Mouse (Mus musculus) bone marrow, adult 2 months (tissue): ENCODE results near the gene Snrnp35.

ENCODE experiments used
- CTCF ChIP-seq: fragments of 200-500 bp; IDR thresholded peaks from 2 replicates; pipeline ENCODE4 v1.5.1; 2011; ENCODE audit warnings: low read length, control low read depth; ENCODE audit not compliant: control insufficient read depth, insufficient read depth
- POLR2A ChIP-seq: fragments of 200-500 bp; IDR thresholded peaks from 2 replicates; pipeline ENCODE4 v1.6.1; 2011; ENCODE audit warnings: low read depth, mild to moderate bottlenecking, control low read depth, low read length, borderline replicate concordance; ENCODE audit not compliant: control insufficient read depth

DNA sequence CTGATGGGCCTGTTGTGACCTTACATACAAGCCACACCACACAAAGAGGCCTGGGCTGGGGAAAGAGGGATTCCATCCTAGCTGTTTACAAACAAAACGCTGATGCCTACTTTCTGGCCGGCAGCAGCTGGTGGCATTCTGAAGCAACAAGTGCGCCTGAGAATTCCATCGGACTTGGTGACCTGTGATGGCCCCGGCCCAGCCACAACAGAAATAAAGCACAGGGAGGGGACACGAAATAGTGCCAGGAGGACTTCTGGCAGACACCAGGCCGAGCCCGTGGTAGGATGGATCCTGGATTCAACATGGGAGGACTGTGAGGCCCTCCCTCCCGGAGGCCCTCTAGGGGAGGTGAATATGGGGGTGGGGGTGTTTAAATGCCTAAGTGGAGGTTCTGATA is 45.9 kb downstream of the Snrnp35 start:
- TF ChIP-seq CTCF (no peak), POLR2A (no peak)
